Mouse (Mus musculus): ENCODE results near the gene Fam19a2.

Gene Fam19a2

DNA sequence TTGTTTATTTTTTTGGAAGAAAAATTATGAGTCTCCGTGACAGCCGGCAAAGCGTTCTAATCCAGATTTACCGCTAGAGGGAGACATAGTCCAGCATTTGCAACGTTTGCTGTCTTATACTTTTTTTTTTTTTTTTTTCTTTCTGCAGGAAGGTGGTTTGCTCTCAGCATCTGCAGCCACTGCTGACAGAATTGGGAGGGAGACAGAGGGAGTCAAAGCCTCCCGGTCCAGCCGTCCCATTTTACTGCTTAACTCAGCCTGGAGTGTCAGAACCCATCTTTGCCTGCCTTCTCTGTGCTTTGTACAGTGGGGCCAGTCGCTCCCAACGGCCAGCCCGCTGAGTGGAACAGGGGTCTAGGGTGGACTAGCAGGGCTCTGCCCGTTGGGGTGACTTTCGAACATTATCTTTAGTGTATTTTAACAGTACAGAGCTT is at the start of gene Fam19a2:
Fam19a2 (plus strand) TSS at position 121 of the 434 bp plus-strand sequence.
- DNase-seq (ENCODE audit: low spot score): no peak

DNA sequence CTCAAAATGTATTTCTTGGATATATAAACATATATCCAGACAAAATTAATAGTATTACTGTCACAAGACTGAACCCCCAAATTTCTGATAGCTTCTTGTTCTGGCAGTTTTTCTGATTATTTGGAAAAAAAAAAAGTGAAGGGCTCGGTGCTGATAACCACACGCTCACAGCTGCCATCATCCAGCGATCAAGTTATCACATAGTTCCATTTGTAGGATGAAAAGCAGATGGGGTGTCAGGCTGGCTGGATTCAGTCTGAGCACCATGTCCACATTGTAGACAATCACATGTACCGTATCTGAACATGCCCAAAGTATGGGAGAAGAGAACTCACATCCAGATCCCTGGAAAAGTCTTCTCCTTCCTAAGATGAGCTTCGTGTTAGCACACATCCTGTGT is 41.0 kb upstream of the Fam19a2 start:
- no peak for DNase-seq (ENCODE audit: low spot score)

DNA sequence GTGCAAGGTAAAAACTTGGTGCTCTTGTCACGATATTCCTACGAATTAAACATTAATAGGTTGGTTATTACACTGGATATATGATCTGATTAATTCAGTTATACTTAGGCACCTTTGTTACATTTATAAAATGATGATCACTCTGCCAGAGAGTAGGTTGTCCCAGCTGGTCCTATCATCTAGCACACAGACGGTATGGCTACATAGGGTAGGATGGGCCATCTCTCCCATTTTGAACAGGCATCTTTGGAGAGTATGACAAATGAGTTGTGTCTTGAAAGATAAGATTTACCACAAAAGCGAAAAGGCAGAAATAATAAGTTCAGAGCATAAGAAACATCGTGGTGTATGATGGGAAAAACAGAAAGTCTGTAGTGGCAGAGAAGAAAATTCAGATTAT is 34.4 kb upstream of the Fam19a2 start:
- DNase-seq (ENCODE audit: low spot score): no peak

DNA sequence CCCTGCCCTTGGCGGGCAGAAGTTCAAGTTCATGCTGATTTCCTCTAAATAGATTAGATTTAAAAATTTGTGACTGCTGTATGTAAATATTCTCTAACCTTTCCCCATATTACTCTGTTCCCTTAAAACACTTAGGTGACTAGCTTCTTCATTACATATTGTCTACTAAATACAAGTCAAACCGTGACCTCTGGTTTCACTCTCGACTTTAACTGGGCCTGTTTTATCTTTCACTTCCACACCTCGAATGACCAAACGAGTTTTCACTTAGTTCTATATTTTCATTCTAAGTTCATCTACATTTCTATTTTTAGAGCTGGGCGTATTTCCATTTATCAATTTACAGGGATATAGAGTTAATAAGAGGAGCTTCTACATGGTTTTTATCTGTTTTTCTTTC is 15.7 kb upstream of the Fam19a2 start:
- DNase-seq (ENCODE audit: low spot score): no peak

DNA sequence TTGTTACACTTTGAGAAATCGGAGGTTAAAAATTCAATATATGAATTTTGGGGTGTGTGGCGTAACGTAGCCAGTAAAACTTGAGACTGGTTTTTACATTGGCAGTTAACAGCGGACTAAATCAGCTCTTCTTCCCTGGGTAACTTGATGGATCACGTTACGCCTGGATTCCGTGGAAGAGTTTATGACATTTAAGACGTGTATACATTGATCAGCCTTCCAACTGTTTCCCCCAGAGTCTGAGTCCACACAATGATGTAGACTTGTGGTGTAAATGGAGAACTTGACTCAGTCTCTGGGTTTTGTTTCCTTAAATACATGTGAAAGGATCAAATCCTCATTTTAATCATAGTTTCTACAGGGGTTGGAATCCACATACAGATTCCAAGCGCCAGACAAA is 11.9 kb upstream of the Fam19a2 start:
- no peak for DNase-seq (ENCODE audit: low spot score)

DNA sequence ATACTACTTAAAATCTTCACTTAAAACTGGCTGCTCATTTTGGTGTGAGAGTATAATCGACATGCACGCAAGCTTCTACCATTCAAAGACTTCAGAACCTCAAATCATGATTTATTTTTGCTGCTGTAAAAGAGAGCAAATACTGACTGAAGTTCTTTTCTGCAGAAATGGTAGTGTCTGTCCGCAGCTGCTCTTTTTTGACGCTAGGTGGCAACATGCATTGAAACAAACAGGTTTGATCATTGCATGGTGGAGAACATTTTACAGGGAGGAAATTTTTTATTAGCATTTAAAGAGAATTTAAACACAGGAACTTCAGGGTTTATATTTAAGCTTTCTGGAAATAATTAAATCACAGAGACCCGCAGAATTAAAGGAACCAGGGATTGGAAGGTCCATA is 9.5 kb upstream of the Fam19a2 start:
- no peak for DNase-seq (ENCODE audit: low spot score)

DNA sequence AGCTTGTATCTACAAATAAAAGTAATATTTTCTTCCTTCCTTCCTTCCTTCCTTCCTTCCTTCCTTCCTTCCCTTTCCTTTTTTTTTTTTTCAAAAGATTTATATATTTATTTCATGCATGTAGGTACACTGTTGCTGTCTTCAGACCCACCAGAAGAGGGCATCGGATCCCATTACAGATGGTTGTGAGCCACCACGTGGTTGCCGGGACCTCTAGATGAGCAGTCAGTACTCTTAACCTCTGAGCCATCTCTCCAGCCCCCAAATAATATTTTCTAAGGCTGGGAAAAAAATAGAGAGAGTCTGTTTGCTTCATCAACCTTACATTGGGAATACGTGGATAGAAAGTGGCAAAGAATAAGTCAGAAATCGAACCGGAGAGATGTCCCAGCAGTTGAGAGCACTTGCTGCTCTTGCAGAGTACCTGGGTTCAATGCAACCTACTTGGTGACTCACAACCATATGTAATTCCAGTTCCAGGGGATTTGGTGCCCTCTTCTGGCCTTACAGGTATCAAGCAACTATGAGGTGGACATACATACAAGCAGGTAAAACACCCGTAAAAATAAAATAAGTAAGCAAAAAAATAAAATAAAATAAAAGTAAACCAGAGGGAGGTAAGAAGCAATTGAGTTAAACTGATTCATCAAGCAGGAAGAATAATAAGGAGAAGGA is 8.0 kb upstream of the Fam19a2 start:
- no peak for DNase-seq (ENCODE audit: low spot score)

DNA sequence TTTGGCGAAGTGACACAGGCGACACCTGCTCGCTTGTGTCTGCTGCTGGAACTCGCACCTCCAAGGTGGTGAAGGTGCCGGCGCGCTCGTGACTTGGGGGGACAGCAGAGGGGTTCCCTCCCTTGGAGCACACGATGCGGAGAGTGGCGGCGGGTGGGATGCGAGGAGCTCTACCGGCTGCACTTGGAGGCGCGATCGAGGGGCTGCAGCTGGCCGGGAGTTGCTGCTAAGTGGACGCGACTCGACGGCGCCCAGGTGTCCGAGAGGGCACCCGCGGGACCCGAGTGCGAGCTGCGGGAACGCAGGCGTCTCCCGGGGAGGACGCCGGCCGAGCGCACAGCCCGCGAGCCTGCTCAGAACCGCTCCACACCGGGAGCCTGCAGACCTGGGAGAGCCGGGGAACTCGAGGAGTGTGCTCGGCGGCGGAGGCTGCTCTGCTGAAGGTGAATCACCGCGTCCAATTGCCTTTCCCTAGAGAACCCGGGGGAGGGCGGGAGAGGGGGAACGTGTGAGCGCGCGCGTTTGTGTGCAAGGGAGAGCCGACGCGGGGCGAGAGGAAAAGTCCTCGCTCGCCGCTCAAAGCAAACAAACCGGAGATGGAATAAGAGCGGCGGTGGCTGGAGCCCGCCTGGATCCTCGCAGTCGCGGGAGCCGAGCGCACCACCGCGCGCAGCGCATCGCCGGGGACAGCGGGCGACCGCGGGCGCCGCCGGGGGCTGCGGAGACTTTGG is 830 bp downstream of the Fam19a2 start:
- DNase-seq (ENCODE audit: low spot score): no peak

DNA sequence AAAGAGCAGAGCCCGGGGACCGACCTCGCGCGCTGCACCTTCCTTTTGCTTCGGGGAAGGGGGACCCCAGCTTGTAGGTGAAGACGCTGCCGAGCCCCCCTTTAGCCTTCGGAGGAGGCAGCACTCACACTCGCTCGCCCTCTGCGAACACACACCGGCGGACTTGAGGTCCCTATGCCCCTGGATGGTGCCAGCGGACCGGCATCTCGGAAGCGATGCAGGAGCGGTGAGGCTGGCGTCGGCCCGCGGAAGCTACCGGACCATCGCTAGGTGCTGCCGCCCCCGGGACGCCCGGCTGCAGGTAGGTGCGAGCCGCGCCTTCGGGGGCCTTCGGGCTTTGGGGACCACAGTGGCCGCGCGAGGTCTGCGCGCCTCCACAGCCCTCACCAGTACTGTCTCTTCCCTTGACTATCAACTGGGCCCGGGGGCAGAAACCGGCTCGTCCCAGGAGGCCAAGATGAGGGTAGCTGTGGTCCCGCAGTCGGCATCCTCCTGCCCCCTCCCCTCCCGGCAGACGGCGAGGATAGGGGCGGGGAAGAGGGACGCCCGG is 1.5 kb downstream of the Fam19a2 start:
- DNase-seq (ENCODE audit: low spot score): no peak

DNA sequence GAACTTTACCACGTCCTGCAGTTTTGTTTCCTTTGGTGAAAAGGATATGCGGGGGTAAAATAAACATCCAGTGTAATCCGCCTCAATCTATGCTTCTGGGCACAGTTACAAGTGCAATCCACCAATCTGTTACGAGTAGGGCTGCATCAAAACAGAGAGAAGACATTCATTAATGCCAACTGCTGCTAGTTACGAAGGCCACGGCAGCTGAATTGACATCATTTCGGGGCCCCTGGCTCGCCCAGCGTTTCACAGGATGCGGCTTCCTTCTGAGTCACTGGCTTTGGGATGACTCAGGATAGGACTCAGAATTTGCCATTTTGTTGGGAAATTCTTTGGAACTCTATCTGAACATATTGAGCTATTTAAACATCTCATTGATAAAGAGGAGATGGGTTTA is 4.8 kb downstream of the Fam19a2 start:
- no peak for DNase-seq (ENCODE audit: low spot score)

DNA sequence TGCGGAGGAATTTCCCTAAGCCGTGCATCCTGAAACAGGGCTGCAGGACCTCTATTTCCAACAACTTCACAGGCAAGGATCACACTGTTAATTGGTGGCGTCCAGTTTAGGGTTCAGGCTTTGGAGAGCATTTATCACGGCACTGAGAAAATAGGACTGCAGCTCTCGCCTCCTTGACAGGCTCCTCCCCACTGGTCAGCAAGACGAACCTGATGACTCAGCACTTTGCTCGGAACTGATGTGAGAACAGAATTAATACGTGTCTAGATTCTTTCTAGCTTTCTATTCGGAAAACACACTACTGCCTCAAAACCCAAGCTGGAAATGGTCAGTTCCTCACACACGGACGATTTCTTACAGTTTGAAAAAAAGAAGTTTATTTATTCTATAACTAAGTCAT is 10.8 kb downstream of the Fam19a2 start:
- no peak for DNase-seq (ENCODE audit: low spot score)

DNA sequence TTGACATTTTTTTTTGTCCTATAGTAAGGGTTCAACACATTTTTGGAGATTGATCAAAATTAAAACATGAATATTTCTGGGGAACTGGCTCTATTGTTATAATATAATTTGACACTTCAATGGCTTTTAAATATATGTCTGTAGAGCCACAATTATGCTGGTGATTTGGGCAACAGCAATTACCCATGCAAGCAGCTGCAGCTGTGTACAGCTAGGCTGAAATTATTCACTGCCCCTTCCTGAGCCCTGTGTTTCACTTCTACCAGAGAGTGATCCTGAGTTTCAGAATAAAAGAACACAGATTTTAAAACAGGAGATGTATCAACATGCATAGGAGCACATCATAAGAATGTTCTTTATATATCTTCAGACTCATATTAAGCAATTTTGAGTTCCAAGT is 43.5 kb downstream of the Fam19a2 start:
- no peak for DNase-seq (ENCODE audit: low spot score)

DNA sequence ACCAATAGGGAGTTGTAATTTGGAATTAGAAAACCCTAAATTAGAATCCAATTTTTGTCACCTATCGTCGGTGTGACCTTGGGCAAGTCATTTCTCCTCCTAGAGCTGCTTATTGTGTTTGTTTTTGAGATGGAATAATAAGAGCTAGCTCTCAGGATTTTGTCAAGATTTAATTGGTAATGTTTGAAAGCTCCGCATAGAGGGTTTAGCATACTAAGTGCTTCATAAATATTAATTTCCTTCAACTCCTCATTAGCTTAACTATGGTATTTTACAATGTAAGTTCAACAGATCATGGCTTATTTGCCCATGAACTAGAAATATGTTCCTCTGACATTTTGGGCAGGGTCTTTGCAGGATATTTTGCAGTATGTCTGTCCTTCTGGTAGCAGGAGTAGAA is 62.5 kb downstream of the Fam19a2 start:
- DNase-seq (ENCODE audit: low spot score): no peak

DNA sequence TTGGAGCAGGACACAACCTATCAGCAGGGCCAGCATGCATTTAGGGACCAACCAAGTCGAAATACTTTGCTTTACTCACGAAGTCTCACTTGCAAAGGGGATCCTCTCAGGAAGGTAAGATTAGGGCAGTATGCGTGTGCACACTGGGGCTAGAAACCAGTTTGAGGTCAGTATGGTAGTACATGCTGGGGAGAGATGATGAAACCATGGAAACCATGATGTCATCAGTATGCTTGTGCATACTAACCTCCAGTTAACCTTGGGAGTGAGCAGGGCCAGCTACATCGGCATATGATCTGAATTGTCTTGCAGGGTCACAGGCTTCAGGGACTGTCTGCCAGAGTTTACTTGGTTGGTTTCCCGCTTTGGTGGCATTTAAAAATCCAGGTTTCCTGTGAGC is 77.5 kb downstream of the Fam19a2 start:
- no peak for DNase-seq (ENCODE audit: low spot score)

DNA sequence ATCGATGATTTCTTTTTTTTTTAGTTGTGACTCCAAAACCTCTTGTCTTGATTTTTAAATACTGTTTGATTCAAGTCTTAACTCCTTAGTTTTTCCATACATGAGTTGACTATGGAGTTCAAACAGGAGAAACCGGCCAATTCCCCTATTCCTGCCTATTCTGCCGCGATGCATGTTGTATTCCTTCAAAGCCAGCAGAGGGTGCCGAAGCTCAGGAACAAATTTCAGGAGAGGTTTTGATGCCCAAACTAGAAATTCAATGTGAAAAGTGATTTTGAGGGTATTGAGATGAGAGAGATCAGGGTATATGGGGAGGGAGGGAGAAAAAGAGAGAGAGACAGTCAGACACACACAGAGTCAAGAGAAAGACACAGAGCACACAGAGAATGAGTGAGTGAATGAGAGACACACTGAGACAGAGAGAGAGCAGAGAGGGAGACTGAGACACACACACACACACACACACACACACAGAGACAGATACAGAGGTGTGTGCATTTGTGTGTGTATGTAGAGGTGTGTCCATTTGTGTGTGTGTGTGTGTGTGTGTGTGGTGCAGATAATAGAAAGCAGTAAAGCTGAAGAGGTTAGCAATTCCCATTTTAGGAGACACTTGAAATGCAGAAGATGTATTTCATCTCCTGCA is 78.9 kb downstream of the Fam19a2 start:
- DNase-seq (ENCODE audit: low spot score): no peak

DNA sequence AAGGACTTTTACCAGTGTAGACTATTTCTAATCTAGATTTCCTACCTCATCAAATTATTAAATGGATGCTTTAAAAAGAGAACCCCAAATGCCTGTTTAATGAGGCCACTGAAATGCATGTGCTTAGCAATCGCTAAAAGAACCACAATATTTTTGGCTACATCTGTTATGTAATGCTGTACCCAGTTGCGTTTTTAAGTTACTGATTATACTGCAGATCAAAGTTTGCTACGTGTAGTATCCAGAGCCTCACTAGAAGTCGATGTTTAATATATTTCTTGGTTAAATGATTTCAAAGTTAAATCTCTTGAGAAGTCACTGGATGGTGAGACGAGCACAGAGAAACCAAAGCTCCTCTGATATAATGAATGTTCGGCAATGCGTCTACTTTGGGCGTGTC is 82.5 kb downstream of the Fam19a2 start:
- DNase-seq (ENCODE audit: low spot score): no peak

DNA sequence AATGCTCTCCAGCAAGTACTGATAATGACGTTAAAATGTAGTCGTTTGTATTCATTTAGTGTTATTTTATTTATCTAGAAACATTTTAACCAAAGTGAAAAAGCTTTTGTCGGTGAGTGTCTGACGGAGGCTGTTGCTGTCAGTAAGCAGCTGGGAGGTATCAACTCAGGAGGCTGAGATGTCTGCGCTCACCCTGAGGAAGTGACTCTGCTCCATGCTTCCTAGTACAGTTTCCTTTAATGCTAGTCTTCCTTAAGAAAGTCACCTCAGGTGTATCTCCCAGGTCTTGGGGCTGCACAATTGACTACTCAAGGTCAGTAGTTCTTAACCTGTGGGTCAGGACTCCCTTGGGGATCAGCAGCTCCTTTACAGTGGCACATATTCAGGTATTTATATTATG is 89.9 kb downstream of the Fam19a2 start:
- no peak for DNase-seq (ENCODE audit: low spot score)

DNA sequence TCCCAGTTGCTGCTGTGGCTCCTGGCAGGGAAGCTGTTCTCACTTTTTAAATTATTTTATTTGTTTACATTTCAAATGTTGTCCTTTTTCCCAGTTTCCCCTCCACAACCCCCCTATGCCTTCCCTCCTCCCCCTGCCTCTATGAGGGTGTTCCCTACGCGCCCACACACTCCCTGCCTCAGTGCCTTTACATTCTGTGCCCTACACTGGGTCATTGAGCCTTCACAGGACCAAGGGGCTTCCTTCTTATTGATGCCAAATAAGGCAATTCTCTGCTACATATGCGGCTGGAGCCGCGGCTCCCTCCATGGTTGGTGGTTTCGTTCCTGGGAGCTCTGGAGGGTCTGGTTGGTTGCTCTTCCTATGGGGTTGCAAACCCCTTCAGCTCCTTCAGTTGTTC is 93.2 kb downstream of the Fam19a2 start:
- DNase-seq (ENCODE audit: low spot score): no peak

DNA sequence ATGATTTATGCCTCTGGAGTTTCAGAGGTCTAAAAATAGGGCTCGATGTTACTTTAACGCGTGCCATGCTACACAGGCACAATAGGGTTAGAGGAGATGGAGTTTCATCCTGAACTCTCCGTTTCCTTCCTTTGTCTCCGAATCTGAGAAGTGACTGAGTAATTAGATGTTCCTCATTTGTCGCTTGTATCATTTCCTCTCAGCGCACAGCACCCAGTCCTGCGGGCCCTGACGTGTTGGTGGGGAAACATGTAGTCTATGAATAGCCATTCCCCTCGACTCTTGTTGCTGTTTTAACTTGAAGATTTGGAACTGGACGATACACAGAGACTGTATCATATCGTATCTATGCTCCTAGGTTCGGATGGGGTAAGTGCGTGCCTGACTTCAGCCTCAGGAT is 96.7 kb downstream of the Fam19a2 start:
- no peak for DNase-seq (ENCODE audit: low spot score)

DNA sequence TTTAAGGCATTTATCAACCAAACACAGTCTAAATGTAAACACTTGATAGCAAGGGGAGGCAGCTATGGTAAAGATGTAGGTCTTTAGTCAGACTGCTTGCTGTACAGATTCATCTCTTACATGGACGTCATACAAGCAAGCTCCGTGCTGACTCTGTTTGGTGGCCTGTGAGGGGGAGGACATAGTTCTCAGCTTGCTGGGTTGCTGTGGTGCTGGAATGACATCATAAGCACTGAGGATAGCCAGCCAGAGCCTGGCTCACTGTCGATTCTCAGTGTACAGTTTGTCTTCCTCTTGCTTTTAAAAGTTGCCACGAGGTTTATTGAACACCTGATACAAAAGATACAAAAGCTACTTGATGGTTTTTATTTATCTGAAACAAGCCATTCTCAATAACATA is 100.8 kb downstream of the Fam19a2 start:
- DNase-seq (ENCODE audit: low spot score): no peak

DNA sequence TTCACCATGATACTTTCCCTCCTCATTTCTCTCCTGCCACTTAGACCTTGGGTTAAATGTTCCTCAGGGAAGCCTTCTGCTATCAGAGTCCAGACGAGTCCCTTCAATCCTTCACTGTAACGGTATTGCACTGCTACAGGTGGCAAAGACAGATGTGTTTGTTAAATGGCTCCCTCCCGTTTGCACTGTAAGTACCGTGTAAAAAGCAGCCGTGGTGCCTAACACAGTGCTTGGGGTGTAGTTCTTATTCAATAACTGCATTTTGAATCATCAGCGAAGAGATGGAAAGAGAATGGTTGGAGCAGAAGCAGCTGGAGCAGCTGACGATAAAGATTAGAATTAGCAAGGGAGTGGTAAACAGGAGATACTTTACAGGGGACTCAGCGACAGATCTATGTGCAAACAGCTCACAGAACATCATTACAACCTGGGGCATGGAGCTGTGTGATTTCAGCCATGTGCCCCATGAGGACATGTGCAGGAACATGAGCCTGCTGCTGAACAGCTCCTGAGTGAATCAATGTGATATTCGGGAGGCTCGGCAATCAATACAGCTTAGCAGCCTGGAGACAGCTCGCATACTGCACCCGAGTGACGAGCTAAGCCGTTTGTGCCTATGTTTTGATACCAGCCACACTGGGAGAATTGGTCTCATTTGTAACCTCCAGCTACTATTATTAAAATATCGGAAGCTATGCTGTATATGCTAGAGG is 103.5 kb downstream of the Fam19a2 start:
- no peak for DNase-seq (ENCODE audit: low spot score)

DNA sequence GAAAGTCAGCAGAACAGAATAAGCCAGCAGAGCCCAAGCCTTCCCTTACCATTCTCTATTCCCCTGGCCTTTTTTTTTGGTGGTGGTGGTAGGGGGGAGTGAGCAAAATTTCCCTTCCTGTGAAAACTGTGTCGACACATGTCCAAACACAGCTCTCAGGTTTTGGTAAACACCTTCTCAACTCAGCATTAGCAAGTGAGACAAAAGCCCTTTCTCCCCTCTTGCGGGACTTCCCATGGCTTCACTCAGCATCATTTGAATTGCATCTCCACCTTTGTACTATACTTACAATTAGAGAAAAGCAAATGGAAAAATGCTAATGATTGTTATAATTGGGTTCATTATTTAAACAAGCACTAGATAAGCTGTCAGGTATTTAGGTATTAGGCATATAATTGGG is 119.5 kb downstream of the Fam19a2 start:
- no peak for DNase-seq (ENCODE audit: low spot score)

DNA sequence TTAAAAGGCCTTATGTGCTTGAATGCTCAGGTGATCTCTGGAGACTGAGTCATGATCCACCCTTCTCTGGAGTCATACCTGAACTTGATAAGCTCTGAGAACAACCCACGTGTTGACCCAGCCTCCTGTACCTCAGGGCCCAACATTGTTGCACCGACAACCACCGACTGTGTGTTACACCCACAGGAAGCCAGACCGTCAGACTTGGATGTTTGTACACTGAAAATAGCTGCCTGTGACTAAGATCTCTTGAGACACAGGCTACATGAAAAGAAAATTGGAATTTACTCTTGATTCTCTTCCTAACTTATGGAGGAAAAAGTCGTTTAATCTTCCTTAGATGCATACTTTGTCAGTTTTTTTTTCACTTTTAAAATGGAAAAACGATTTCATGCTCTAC is 121.8 kb downstream of the Fam19a2 start:
- no peak for DNase-seq (ENCODE audit: low spot score)

Measured in spleen, adult 12 weeks (tissue).